Mouse (Mus musculus): ENCODE measurements around the gene Cd86.

The Cd86 gene

DNA sequence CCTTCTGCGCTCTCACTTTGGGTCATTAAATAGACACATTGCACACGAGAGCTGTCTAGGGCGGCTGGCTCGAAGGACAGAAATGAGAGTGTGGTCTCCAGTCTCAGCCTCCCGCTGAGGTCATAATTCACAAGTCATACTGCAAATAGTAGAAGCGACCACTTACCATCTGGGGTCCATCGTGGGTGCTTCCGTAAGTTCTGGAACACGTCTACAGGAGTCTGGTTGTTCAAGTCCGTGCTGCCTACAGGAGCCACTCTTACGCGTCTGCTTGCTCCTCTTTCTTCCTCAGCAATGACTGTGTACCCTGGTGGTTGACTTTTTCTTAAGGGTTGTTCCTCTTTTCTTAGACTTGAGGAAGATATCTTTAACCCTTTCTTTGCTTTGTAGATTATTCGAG is at the start of gene Cd86:
TSS of gene Cd86 (minus strand) at position 300 of the 400 bp plus-strand sequence.
- DNase-seq, result no peak

DNA sequence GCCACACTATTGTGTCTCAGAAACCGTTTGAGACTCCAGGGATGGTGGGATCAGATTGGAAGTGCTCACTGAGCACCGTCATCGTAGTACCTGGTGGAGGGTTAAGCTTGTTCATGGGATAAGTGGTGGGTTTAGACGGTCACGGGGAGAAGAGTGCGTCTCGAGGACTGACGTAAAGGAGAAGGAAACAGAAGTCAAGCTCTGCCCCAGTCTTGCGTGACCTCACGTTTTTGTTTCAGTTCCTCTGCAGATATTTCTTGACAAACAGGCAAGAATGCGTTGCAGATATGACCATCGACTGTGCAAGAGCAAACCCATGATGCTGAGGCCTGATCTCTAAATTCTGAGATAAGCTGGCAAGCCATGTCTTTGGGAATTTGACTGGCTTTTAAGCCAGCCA is 45.9 kb upstream of the Cd86 start:
- no peak for DNase-seq

DNA sequence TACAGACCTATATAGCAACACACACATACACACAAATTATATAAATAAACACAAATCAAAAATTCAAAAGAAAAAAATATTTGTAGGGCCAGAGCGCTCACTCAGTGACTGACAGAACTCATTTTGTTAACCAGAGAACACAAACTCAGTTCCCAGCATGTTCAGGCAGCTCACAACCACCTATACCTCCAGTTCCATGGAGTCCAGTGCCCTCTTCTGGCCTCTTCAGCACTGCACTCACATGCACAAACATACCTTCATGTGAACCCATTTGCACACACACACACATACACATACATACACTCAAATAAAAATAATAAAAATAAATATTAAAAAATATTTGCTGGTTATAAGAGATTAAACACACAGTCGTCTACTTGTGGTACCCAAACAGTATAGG is 44.9 kb upstream of the Cd86 start:
- no peak for DNase-seq

DNA sequence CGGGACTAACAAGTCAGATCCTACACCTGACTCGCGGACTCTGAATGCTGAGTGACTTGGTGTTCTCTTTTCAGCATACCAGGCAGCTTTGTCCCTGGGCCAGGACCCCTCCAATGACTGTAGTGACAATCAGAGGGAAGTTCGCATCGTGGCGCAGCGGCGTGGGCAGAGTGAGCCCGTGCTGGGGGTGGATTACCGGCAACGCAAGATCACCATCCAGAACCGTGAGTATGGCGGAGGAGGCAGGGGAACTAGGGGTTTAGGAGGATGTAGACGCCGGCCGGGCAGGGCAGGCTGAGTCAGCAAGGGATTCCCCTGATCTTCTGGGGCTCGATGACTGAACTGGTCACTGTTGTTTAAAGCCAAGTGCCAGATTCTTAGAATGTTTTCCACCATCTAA is 43.5 kb upstream of the Cd86 start:
- no peak for DNase-seq

DNA sequence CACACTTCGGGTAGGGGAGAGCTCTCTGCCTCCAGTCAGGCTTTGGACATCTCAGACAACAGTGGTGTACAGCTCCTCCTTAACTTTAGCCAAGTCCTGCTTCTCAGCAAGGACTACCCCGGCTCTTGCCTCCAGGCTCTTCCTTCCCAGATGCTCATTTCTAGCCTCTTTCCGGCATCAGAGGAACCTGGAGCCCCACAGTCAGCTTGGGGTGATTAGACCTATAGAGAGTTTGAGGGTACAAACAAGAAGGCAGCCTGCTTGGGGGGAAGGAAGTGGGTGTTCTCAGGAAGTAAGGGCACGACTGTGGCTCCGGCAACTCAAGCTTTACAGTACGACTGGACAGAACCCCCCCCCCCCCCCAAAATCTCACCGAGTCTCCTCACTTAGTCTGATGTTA is 42.9 kb upstream of the Cd86 start:
- no peak for DNase-seq

DNA sequence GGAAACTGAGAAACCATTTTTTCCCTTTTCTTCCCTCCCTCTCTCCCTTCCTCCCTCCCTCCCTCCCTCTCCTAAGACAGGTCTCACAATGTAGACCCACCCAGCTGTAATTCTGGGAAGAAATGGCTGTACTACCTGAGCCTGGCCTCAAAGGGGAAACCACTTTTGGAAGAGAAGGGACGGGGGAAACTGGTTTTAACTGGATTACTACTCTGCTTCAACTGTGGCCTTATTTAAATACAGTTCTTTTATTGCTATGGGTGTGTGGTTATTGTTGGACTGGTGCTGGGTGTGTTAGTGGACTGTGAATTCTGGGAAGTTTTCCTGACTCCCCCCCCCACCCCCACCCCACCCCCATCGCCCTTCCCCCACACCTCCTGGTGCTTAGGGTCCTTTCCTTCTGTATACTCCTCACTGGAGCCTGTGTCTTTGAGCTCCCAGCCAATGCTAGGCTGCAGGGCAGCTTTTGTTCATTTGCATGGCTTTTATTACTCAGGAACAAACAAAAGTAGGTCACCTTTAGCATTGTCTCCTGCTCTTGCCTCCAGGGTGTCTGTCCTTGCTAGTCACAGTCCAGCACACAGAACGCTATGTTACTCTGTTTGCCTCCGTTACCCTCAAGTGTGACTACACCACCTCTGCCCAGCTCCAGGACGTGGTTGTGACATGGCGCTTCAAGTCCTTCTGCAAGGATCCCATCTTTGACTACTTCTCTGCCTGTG is 42.0 kb upstream of the Cd86 start:
- DNase-seq, result no peak

DNA sequence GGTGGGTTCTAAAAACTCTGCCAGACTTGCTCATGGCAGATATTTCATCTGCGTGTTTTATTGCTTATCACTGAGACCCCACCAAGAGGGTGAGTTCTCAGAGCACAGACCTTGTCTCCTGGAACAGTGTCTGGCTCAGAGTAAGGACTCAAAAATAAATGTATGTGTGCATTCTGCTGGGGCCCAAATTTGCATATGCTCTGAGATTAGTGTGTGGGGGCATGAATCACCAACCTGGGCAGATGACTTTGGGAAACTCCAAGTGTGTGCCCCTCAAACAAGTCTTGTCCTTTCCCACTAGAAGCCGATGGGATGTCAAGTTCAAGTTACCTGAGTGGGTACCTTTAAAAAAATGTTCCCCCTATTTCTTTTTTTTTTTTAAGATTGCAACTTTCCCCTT is 34.6 kb upstream of the Cd86 start:
- no peak for DNase-seq

DNA sequence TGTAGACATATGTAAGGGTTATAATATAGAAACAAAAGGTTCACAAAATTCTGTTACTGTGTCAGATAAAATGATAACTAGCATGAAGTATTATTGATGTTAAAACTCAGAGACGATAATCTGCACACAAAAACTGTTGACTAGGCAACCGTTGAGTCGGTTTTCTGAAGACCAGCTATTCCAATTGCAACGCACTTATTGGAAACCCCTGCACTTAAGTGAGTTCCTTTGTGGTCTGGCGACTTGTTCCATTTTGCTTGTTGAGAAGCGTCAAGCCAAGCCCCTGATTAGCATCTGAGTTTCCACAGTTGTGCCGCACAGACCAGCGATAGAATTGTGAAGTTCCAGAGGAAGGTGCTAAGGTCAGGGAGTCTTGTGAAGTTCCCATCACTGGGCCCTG is 31.4 kb upstream of the Cd86 start:
- DNase-seq, result no peak

DNA sequence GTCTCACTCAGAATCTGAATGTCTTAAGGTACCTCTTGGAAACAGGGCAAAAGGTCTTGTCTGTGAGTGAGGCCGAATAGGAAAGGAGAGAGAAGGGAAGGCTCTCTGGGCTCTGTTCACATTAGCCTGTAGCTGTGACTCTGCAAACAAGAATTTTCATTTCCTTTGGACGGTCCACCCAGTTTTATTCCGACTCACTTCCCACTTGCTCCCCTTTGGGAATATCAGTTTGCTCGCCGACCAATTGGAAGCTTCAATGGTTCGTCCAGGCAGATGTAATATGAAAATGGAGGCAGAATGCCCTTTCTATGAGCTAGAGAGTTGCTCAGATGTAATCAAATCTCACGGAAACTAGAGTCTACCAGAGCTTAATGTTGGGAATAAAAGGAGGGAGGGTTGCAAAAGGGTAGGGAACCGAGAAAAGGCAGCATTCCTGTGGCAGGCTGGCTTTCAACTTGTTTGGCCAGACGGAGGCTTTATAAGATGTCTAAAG is 29.0 kb upstream of the Cd86 start:
- DNase-seq, result no peak

DNA sequence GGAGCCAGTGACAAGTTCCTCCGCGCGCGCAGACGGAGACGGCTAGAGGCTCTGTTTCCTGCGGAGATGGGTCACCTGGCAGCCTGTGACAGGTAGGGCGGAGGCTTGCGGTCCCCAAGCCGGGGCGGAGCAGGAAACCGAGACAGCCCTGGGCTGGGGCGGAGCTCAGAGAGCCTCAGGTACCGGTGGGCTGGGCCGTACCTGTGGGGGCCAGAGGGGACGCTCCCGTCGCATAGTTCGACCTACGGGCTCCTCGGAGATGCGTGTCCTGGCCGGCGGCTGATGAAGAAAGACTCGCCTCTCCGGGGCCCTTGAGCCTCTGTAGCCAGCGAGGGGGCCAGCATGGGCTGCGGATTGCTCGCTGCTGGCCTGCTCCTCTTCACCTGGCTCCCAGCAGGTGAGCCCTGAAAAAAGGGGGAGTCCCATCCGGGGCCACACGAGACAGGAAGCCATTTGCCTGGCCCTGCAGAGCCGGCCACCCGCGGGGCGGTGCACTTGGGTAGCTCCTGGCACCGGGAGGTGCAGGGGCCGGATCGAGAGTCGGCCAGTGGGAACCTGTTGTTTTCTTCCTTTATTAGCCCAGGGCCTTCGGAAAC is 28.0 kb upstream of the Cd86 start, which contains the start of gene Ildr1:
TSS of gene Ildr1 (plus strand) at position 161 of the 596 bp plus-strand sequence.
- DNase-seq, result no peak

DNA sequence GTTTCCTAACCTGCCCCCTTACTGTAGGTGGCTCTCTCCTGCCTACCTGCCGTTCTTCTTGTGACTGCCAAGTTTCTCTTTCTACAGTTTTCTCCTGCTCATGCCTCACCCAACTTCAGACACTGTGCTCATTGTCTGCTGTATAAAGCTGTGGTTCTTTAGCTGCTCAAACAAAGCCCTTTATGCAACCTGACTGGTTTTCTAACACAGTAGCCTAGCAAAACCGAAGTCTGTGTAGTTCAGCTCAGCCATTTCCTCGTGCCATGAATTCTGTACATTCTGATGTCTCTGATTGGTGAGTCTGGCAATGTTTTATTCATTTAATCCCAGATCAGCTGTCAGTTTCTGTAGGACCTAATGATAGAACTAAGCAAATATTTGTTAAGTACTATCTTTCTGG is 25.6 kb upstream of the Cd86 start:
- DNase-seq, result no peak

DNA sequence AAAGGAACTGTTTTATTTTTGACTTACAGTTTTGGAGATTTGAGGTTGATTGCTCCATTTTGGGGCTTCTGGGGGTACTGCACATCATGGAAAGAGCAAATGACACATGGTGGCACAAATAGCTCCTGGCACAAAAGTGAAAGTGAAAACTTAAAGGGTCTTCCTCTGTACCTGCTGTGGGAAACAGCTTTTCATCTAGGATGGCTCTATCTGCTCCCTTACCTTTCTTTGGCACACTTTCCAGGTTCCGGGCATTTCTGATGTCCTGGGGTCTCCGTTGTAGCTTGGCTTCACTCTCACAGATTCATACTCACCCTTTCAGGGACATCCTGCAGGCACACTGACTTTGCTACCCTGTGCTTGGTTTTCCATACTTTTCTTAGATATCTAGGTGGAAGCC is 22.2 kb upstream of the Cd86 start:
- no peak for DNase-seq

DNA sequence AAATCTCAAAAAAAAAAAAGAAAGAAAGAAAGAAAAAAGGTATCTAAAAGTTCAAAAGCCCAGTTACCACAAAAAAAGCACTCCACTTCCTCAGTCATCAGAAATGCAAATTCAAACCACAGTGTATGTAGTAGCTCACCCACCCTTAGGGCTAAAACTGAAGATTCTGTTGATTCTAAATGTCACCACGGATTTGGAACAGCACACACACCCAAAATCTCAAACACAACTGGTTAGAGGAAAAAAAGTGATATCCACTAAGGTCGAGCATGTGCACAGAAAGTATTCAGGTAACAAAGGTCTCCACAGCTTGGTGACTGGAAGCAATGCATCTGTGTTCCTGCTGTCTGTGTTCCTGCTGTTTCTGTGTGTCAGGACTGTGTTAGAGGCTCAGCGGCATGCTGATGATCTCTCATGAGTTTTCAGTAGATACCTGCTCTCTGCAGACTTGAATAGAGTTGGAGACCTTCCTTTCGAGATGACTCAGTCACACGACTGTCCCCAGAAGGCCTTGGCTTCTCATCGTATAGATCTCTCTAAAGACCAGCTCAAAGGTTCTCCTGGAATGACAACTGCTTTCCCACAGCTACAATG is 18.5 kb upstream of the Cd86 start:
- DNase-seq, result no peak

DNA sequence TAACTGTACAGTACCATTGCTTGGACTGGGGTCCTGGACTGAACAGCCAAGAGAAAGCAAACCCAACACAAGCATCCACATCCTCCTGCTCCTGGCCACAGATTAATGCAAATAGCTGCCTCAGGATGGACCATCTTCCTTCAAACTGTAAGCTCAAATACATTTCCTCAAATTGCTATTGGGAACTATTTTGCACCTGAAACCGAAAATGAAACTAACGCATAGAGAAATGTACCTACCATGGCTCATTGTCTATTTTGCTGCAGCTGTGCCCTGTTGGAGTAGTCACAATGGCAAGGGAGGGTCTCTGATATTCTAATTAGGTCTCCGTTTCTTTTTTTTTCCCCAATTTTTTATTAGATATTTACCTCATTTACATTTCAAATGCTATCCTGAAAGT is 15.9 kb upstream of the Cd86 start:
- DNase-seq, result no peak

DNA sequence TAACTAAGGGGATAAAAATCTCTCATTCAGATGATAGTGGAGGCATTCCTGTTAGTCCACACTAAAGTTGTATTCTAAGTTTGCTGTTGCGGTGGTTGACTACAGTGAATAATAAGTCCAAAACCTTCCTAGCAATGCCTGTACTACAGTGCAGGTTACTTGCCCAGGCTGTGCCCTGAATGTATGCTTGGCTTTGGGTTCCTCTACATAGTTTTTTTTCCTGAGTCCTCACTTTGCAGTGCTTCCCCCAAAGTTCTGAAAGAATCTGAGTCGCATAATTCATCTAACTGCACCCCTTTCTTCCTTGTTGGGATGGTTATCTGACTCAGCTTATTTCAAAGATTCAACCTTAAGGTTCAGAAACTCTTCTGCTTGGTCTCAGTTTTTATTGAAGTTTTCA is 10.0 kb upstream of the Cd86 start:
- DNase-seq, result no peak

DNA sequence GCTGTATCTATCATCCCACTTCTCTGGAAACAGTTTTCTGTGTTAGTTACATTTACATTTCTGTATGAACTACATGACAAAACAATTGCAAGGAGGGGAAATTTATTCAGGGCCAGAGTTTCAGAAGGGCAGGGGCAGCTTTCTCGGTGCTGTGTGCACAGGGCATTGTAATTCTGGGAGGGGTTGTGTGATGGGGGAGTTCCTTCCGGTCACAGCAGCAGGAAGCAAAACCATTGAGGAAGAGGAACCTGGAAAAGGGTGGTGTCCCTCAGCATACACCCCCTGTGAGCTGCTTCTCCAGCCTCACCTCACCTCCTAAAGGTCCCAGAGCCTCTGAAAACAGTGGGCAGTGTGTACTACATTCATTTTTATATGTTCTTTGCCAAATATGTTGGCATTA is 9.4 kb upstream of the Cd86 start:
- DNase-seq, result no peak

DNA sequence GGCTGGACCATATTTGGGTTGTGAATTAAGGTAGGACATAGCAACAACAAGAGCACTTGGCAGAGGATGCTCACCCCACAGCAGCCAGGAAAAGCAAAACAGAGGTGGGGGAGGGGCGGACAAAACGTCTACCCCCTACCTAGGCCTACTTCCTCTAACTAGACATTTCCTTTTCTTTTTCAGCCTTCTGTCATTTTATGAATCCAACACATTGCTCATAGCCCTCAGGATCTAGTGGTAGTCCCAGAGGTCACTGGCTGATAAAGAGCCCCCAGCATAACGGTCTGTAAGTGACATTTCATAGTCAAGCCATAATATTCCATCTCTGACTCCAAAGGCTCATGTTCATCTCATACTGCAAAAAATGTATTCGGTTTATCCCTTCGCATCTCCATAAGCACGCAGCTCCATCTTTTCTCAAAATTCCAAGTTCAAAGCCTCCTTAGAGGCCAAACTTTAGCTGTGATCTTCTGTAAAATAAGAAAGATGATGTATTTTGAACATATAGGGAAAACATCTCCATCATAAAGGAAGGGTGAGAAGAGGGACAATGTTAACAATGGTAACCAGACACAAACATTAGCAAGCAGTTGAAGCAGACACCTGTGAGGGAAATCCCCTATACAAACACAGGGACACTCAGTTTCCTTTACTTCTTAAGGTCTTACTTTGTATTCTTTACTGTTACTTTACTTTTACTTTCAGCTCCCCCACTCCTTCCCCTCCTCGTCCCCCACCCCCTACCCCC is 8.8 kb upstream of the Cd86 start:
- no peak for DNase-seq

DNA sequence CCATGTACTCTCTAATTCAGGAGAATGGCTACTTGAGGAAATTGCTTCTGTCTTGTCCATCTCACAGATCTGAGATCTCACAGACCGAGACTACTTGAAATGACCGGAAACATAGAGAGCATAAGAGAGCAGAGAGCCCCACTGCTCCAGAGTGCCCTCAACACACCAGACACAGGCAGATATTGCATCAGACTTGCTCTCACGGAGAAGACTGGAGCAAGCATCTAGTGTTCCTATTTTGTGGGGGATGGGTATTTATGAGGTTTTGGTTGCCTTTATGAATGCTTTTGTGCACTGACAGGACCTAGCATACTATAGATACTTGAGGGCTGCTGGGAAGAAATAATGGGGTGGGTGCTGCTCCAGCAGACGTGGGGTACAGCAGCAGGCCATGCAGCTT is 7.3 kb upstream of the Cd86 start:
- no peak for DNase-seq

DNA sequence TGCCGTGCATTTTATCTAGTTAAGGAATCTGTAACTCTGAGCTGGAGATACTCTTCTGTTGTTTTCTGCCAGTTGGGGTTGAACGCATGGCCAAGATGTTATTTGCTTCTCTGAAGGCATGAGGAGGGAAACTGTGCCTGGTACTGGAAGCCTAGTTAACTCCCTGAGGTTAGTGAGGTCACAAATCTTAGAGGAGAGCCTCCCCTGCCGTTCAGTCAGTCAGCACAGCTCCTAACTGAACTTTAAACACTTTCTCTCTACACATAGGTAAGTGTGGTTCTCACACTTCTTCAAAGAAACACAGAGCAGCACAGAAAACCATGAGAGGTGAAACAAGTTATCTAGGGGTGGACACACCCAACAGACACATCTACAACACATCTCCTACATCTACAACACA is 4.7 kb upstream of the Cd86 start:
- no peak for DNase-seq

DNA sequence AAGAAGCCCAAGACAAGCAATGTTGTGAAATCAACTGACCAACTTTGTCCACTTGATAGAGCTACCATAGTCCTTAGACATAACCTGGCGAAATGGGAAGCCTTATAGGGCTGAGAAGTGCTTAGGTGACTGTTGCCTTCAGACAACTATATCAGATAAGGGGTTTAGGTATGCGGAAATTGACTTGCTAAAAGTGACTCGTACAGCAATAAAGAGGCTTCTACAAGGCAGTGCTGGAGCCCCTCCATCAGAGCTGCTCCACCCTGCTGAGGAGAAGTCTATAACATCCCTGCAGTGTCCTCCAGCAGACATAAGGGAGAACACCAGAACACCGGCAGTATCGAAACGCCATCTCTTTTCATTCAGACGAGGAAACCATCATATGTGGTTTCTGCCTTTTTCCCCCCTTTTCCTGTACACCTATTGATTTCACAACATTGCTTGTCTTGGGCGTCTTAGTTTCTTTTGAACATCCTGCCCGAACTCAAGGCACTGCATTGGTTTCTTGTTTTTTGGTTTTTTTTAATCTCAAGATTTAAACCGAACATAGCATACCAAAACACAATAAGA is 652 bp upstream of the Cd86 start:
- DNase-seq, result no peak

DNA sequence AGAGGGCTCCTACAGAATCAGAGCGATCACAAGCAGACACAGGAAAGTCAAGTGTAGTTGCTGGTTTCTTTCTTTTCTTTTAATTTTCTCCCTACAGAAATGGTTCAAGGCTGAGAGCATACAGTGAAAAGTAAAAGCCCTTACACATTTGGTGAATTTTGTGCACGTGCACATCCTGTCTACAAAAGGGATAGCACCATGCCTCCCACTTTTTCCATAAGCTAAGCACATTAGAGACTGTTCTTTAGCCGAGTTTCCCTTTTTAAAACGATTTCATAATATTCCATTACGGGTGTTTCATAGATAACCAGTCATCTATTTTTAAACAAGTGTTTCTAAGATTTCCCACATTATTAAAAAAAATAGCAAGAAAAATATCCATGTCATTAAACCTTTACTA is 2.4 kb downstream of the Cd86 start:
- DNase-seq, result no peak

DNA sequence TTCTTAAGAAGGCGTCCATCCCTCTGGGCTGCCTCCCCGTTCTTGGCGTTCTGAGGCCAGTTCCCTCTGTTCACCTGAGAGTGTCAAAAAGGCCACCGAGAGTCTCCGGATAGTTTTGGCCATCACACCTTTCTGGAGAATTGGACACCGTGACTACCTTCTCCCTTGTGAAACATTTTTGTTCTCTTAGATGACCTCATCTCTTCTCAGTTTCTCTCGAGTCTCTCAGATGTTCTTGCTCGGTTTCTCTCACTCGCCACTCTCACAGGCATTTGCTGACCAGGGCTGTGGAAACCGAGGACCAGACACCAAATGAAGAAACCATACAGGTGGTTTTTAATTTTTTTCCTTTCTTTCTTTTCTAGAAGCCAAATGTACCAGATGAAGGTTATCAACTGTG is 4.6 kb downstream of the Cd86 start:
- DNase-seq, result no peak

DNA sequence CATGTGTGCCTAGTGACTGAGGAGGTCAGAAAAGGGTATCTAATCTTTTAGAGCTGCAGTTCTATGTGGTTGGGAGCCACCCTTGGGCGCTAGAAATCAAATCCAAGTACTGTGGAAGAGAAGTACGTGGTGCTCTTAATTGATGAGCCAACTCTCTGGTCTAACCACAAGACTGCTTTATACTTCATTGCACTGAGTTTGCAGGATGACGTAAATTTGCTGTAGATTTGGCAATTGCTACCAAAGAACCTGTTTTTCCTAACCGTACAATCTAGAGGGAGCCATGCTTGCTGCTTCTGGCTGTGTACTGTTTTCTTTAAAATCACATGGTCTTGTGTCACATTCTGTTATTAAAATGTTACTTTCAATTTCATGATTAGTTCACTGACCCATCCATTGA is 10.0 kb downstream of the Cd86 start:
- DNase-seq, result no peak

Measured in right cerebral cortex, postnatal 4 days (tissue).